Mouse (Mus musculus) monocyte, adult 2 months (primary cell): ENCODE results near the gene Plekhg3.

Experiments
- DNase-seq, 2 experiments: peaks; one replicate each; pipeline ENCODE4 v3.0.0; 2022; ENCODE audit warnings: low spot score in 2 of 2, low read depth in 1 of 2

Plekhg3 gene

GRCm38 (mm10) chr12:76615580-76615937 is 84.9 kb downstream of the Plekhg3 start:
- no peak for DNase-seq

- no peak for DNase-seq
These were observed 87.5 kb downstream of the Plekhg3 start for GRCm38 (mm10) chr12:76618175-76618574.

- DNase-seq: no peak
These were observed 89.2 kb downstream of the Plekhg3 start for GRCm38 (mm10) chr12:76619847-76620246.

GRCm38 (mm10) chr12:76623374-76623773 is 92.7 kb downstream of the Plekhg3 start:
- DNase-seq: no peak
